Mouse (Mus musculus) left cerebral cortex, adult 18-20 months (tissue): ENCODE results near the gene Bag1. TPM values are rescaled to one million over a fixed set of nuclear protein-coding genes. Genes with fewer than 3 reads are reported as not detected.

Experiments used
- DNase-seq, 2 experiments: peaks; one replicate each; pipeline ENCODE4 v3.0.0; 2021 to 2022; ENCODE audit warnings: low spot score in 2 of 2, mixed read lengths in 1 of 2
- microRNA-seq, 2 experiments: library from miRNA; unstranded; fragments of <30 nt; microRNA quantifications; one replicate each; pipeline ENCODE4 v1.2.0; 2021
- total RNA-seq, 2 experiments: library from RNA; stranded (reverse); gene quantifications; 2 replicates each; pipeline ENCODE4 v1.2.3; 2021

The Bag1 gene
- total RNA-seq, 2 experiments from 2014 or later, result 174 to 185 TPM

- DNase-seq, result no peak
Observed at GRCm38 (mm10) chr4:40891206-40891605, 56.9 kb downstream of the Bag1 start.

- DNase-seq, result no peak
Observed at GRCm38 (mm10) chr4:40889983-40890382, 58.1 kb downstream of the Bag1 start.

GRCm38 (mm10) chr4:40889252-40889651 is 58.8 kb downstream of the Bag1 start:
- no peak for DNase-seq

- no peak for DNase-seq
Observed at GRCm38 (mm10) chr4:40888839-40889238, 59.3 kb downstream of the Bag1 start.

Small RNAs within 50 kb of the gene (microRNA-seq; reads per million reads assigned to microRNA genes)
- gene Mir3094, result 0 to 2.0 reads per million in 2 experiments

Other genes starting within 250 kb of the Bag1 start
- 10 to 100 TPM; 29.7 to 34.8 TPM for gene Aptx, start 245.1 kb downstream of the Bag1 start, total RNA-seq
- 100 to 1,000 TPM; 295 to 302 TPM for gene Dnaja1, start 226.1 kb downstream of the Bag1 start, total RNA-seq
- gene Smu1, start 190.4 kb downstream of the Bag1 start, total RNA-seq, result 10 to 100 TPM; 47.7 to 52.2 TPM
- 1 to 10 TPM; 4.7 to 5.4 TPM for gene B4galt1, start 94.3 kb downstream of the Bag1 start, total RNA-seq
- not detected for gene Spink4, start 28.2 kb downstream of the Bag1 start, total RNA-seq
- gene Chmp5, start 113 bp upstream of the Bag1 start, total RNA-seq, result 10 to 100 TPM; 80.1 to 82.2 TPM
- 10 to 100 TPM; 73.4 to 73.6 TPM for gene Nfx1, start 22.6 kb upstream of the Bag1 start, total RNA-seq
- not detected for gene Aqp7, start 99.8 kb upstream of the Bag1 start, total RNA-seq
- gene Aqp3, start 149.9 kb upstream of the Bag1 start, total RNA-seq, result not detected
- 10 to 100 TPM; 94.2 to 94.3 TPM for gene Nol6, start 176.2 kb upstream of the Bag1 start, total RNA-seq
- 10 to 100 TPM; 85.2 to 88.4 TPM for gene Ube2r2, start 187.4 kb upstream of the Bag1 start, total RNA-seq